Mouse (Mus musculus) bone marrow, adult 2 months (tissue): Measurements from ENCODE around the gene Omd.

Experiments
- CTCF ChIP-seq: fragments of 200-500 bp; IDR thresholded peaks from 2 replicates; pipeline ENCODE4 v1.5.1; 2011; ENCODE audit warnings: low read length, control low read depth; ENCODE audit not compliant: control insufficient read depth, insufficient read depth
- POLR2A ChIP-seq: fragments of 200-500 bp; IDR thresholded peaks from 2 replicates; pipeline ENCODE4 v1.6.1; 2011; ENCODE audit warnings: low read depth, mild to moderate bottlenecking, control low read depth, low read length, borderline replicate concordance; ENCODE audit not compliant: control insufficient read depth

DNA sequence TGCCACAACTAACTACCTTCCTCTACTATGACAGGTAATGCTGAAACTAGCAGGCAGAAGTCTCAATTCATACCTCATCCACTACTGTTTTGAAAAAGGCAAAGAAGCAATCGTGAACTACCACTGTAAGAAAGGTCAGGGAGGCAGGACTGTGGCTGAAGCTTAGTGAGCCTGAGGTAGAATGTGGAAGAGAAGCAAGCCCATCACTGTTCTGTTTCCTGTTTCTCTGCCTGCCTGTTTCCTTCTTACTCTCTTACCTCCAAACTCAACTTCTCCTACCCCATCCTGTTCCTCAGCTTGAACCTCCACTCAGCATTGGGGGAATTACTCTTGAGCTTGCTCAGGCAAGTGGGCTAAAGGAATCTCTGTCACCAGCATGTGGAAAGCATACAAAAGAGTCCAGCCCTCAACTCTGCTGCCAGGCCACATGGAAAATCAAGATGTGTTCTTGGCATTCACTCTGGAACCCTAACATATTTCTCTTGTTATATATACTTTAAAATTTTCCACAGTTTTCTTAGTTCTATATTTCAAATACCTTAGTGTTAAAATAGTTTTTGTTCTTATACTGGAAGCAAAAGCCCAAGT, 34.6 kb upstream of the Omd start:
- TF ChIP-seq POLR2A, result no peak
- no peak for TF ChIP-seq CTCF
